Mouse (Mus musculus): ENCODE results near the gene Shf. TPM values are rescaled to one million over a fixed set of nuclear protein-coding genes. Genes with fewer than 3 reads are reported as not detected.
"Not testable (repeated sequence)": the region's sequence is repeated elsewhere in the genome, so short reads cannot be mapped to it uniquely, and the experiment has no call there.

Gene Shf
- polyA plus RNA-seq, 1 experiment from 2014 or later: 4.2 TPM

DNA sequence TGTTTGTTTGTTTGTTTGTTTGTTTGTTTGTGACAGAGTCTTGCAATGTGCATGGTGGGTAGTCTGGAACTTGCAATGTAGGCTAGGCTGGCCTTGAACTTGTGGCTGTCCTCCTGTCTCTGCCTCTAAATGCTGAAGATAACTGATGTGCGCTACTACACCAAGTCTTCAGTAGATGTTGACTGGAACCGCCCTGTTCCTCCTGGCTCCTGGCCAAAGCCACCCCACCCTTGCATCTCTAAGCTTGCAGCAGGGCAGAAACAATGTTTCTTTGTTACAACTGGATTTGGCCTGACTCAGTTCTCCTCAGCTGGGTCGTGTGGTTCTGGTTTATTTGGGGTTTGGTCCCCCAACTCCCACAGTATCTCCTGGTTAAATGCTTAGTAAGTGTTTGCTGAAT lies 34.8 kb downstream of the Shf start:
- Histone ChIP-seq H3K4me2 (replicated peaks) (no peak overlapping the region), H3K9me3 (no peaks in the 10 kb centered on the region), H3K4me3 (no peak overlapping the region), H3K27me3 (no peaks in the 10 kb centered on the region), H3K4me1 (no peaks in the 10 kb centered on the region), H3K27ac (no peak overlapping the region), H3K9ac (no peak overlapping the region), H3K36me3 (no peaks in the 10 kb centered on the region)
- no peak for ATAC-seq (ENCODE audit: low FRiP score, low read depth)
- 62% methylated on average over 3 of the region's 3 CpGs for WGBS

- no peak overlapping the region for H3K4me3 ChIP-seq
- H3K36me3 ChIP-seq: no peaks in the 10 kb centered on the region
- 88% methylated on average over 3 of the region's 3 CpGs for WGBS
- ATAC-seq (ENCODE audit: low FRiP score, low read depth): 0 out of 2 replicates have a peak, but pooled peaks have one; percentile 1
- no peaks in the 10 kb centered on the region for H3K4me1 ChIP-seq
- H3K27me3 ChIP-seq: no peaks in the 10 kb centered on the region
- no peak overlapping the region for H3K4me2 ChIP-seq (replicated peaks)
- H3K9me3 ChIP-seq: no peaks in the 10 kb centered on the region
- H3K27ac ChIP-seq: no peak overlapping the region
- H3K9ac ChIP-seq: no peak overlapping the region
These were observed 36.7 kb downstream of the Shf start for GRCm38 (mm10) chr2:122332222-122332621.

DNA sequence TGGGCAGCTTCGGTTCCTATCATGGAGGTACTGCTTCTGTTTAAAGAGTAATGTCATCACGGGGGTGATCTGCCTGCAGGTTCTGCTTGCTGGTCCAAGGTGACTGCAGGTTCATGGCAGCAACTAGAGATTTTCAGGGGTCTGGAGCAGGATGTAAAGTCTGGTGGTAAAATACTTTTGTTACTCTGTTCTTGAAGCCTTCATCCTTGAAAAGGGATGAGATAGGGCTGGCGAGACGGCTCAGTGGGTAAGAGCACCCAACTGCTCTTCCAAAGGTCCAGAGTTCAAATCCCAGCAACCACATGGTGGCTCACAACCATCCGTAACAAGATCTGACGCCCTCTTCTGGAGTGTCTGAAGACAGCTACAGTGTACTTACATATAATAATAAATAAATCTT lies 38.6 kb downstream of the Shf start:
- H3K9me3 ChIP-seq; H3K27ac ChIP-seq; H3K9ac ChIP-seq; ATAC-seq (ENCODE audit: low FRiP score, low read depth); H3K4me1 ChIP-seq; H3K4me3 ChIP-seq; H3K4me2 ChIP-seq (replicated peaks); H3K27me3 ChIP-seq; H3K36me3 ChIP-seq: not testable (repeated sequence)
- WGBS: 79% methylated on average over 6 of the region's 6 CpGs

DNA sequence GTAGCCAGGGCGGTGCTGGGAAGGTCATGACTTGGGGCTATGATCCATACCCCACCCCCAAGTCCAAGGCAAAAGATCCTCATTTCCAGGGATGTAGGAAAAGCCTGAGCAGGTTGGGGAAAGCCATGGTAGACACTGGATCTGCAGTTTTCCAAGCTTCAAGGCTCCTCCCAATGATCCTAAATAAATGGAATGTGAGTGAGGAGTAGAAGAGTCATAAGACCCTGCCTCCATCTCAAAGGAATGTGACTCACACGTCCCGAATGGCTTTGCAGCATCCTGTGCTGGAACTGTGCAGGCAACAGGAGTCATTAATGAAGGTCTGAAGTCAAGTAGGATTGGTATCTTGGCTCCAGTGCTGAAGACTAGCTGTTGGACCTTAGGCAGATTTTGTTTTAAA lies 41.0 kb downstream of the Shf start:
- 48% methylated on average over 3 of the region's 3 CpGs for WGBS
- Histone ChIP-seq H3K27ac (no peak overlapping the region), H3K9me3 (no peaks in the 10 kb centered on the region), H3K4me3 (no peak overlapping the region), H3K27me3 (no peaks in the 10 kb centered on the region), H3K4me1 (0 out of 2 replicates have a peak, but pooled peaks cover 5% of the 10 kb centered on the region), H3K9ac (no peak overlapping the region), H3K4me2 (replicated peaks) (no peak overlapping the region), H3K36me3 (no peaks in the 10 kb centered on the region)
- no peak for ATAC-seq (ENCODE audit: low FRiP score, low read depth)

DNA sequence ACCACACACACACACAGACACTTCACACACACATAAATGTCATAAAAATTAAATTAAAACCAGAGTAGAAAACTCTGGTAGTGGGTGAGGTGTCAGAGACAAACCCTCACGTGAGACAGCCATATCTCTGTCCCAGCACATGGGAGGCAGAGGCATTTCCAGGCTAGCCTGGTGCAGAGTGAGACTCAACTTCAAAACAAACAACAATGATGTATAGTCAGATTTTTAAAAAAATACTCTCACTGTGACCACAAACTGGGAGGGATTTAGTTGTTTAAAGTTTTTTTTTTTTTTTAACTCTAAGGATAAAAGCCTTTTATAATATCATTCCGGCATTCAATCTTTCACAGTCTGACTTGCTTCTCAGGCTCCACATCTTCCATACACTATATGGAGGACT lies 43.6 kb downstream of the Shf start:
- Histone ChIP-seq H3K27me3 (no peaks in the 10 kb centered on the region), H3K27ac (no peak overlapping the region), H3K4me1 (0 out of 2 replicates have a peak, but pooled peaks cover 5% of the 10 kb centered on the region), H3K9ac (no peak overlapping the region), H3K9me3 (no peaks in the 10 kb centered on the region), H3K4me3 (no peak overlapping the region), H3K4me2 (replicated peaks) (no peak overlapping the region), H3K36me3 (no peaks in the 10 kb centered on the region)
- no peak for ATAC-seq (ENCODE audit: low FRiP score, low read depth)
- 54% methylated on average over 2 of the region's 2 CpGs for WGBS

DNA sequence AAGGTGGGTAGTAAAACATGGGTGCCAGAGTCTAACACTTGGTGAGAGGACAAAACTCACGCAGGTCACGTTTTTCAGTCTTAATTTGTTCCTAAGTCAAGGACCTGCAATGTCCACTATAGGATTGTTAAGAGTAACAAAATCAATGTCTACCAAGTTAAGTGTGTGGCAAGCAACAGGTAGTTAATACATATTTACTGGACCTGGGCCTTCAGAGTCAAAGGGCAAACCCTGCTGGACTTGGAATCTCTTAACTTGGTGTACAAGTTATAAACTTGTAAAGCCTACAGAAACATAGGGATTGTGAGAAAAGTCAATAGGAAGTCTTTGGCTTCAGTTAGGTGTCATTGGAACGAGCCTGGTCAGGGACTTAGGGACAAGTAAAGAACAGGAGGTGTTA lies 44.4 kb downstream of the Shf start:
- WGBS: 79% methylated on average over 3 of the region's 3 CpGs
- Histone ChIP-seq H3K36me3 (no peaks in the 10 kb centered on the region), H3K9ac (no peak overlapping the region), H3K27me3 (no peaks in the 10 kb centered on the region), H3K27ac (no peak overlapping the region), H3K9me3 (no peaks in the 10 kb centered on the region), H3K4me1 (0 out of 2 replicates have a peak, but pooled peaks cover 5% of the 10 kb centered on the region), H3K4me3 (no peak overlapping the region), H3K4me2 (replicated peaks) (no peak overlapping the region)
- ATAC-seq (ENCODE audit: low FRiP score, low read depth): no peak

DNA sequence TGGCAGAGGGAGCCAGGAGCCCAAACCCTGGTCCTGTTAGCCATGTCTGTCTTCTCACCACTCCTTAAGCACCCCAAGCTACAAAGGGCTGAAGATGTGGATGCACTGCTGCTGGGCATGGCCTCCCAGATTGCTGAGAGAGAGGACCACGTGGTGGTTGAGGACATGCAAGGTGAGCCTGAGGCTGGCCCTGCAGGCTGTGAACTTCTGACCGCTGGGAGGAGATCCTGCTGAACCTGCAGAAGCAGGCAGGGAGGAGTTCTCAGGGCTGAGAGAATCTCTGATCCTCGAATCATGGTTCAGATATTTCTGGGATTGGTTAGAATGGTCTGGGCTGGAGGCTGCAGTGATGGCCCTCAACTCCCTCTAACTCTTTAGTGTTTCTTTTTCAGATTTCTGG lies 45.0 kb downstream of the Shf start:
- Histone ChIP-seq H3K9ac (no peak overlapping the region), H3K36me3 (no peaks in the 10 kb centered on the region), H3K4me1 (0 out of 2 replicates have a peak, but pooled peaks cover 5% of the 10 kb centered on the region), H3K27ac (no peak overlapping the region), H3K4me3 (no peak overlapping the region), H3K9me3 (no peaks in the 10 kb centered on the region), H3K4me2 (replicated peaks) (no peak overlapping the region), H3K27me3 (peaks cover 2% of the 10 kb centered on the region; the same call in 1 of the 2 replicates)
- WGBS: 51% methylated on average over 3 of the region's 3 CpGs
- ATAC-seq (ENCODE audit: low FRiP score, low read depth): no peak

DNA sequence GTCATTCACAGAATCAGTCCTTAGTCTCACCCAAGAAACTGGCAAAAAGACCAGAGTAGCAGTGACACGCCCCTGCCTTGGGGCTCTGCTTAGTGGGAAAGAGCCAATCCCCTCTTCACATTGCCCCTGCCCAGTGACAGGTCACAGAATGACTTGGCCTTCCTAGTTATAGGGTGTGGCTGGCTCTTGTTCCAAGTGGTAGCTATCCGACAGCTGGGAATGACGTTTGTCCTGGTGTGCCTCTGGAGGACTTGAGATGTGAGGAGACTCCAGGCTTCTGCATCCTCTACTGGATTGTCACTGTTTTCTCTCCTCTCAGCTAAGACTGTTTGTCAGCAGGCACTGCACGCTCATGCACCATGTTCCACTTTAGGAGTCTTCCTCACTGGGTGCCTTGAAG lies 51.6 kb downstream of the Shf start:
- H3K36me3 ChIP-seq: no peaks in the 10 kb centered on the region
- no peak overlapping the region for H3K27ac ChIP-seq
- WGBS: 63% methylated on average over 4 of the region's 4 CpGs
- peaks cover 11% of the 10 kb centered on the region; the same call in 1 of the 2 replicates for H3K4me1 ChIP-seq
- no peak overlapping the region for H3K9ac ChIP-seq
- H3K9me3 ChIP-seq: no peaks in the 10 kb centered on the region
- H3K4me2 ChIP-seq (replicated peaks): no peak overlapping the region
- no peak for ATAC-seq (ENCODE audit: low FRiP score, low read depth)
- no peak overlapping the region for H3K4me3 ChIP-seq
- H3K27me3 ChIP-seq: peaks cover 55% of the 10 kb centered on the region

DNA sequence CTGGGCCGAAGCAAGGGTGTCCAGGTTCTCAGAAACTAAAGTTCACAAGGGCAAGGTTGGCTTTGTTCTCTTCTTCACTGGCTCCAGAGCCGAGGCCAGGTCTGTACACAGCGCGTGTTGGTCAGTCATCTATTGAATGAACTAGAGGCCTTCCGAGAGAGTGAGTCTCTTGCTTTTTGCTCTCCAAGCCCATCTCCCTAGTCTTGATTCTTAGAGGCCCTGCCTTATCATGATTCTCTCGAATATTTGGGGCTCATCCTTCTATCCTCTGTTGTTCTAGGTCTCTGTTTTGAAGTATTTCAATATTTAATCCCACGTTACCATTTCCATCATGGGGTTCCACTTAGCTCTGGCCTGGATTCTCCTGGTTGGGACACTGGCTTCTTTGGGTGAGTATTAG lies 53.6 kb downstream of the Shf start, which contains the start of gene Duox1:
Gene Duox1, plus strand, starts transcription at position 301 of the 400 bp plus-strand sequence.
- peaks cover 75% of the 10 kb centered on the region for H3K27me3 ChIP-seq
- H3K4me3 ChIP-seq: no peak within 1 kb of the TSS
- peaks cover 11% of the 10 kb centered on the region; the same call in 1 of the 2 replicates for H3K4me1 ChIP-seq
- WGBS: 81% methylated on average over 7 of the region's 7 CpGs
- no peaks in the 10 kb centered on the region for H3K9me3 ChIP-seq
- no peaks in the 10 kb centered on the region for H3K36me3 ChIP-seq
- ATAC-seq (ENCODE audit: low FRiP score, low read depth): no peak
- no peak within 1 kb of the TSS for H3K4me2 ChIP-seq (replicated peaks)
- no peak within 1 kb of the TSS for H3K27ac ChIP-seq
- H3K9ac ChIP-seq: no peak within 1 kb of the TSS

- WGBS: 3% methylated on average over 24 of the region's 24 CpGs
- Histone ChIP-seq H3K9ac (0 out of 2 replicates have a peak within 1 kb of the TSS, but pooled peaks have one; percentile 19), H3K4me3 (peak within 1 kb of the TSS; percentile 35), H3K4me2 (replicated peaks) (peak within 1 kb of the TSS; percentile 57), H3K27ac (no peak within 1 kb of the TSS), H3K36me3 (no peaks in the 10 kb centered on the region), H3K9me3 (no peaks in the 10 kb centered on the region), H3K4me1 (peaks cover 11% of the 10 kb centered on the region; the same call in 1 of the 2 replicates), H3K27me3 (peaks cover 86% of the 10 kb centered on the region)
- ATAC-seq (ENCODE audit: low FRiP score, low read depth): 0 out of 2 replicates have a peak, but pooled peaks have one; percentile 7
These were observed 55.4 kb downstream of the Shf start, which contains the start of gene Duoxa1 for GRCm38 (mm10) chr2:122313536-122313935. Duoxa1 (minus strand) TSS chr2:122313730.

DNA sequence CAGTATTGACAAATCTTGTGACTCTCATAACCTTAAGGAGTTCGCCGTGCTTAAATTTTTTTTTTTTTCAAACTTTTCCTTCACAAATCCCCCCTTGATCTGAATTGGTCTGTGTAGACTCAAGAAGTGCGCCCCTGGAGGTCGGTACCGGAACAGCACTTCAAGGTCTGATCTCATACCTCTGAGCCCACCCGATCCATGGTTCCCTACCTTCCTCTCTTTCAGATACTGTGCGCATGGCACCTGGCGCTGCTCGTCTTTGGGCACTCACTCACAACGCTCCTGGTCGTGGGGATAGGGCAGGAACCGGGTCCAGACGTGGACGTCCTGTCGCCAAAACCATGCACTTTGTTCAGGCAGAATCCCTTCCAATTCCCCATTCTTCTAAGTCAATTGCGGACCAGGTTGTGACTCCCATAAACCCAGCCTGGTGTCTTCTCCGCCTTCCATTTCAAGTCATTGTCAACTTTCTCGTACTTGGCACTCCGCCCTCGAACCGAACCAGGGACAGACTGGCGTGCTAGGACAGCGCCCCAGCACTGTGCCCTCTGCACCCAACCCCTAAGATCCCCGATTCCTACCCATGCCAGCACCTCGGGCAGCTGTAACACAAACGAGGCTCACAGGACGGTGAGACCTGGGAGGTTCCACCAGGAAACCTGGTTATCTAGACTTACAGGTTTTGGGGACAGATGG lies 56.1 kb downstream of the Shf start:
- peaks cover 11% of the 10 kb centered on the region; the same call in 1 of the 2 replicates for H3K4me1 ChIP-seq
- peak overlapping the region; percentile 35 for H3K4me3 ChIP-seq
- 0 out of 2 replicates have a peak, but pooled peaks have one; percentile 36 for ATAC-seq (ENCODE audit: low FRiP score, low read depth)
- no peaks in the 10 kb centered on the region for H3K9me3 ChIP-seq
- 3% methylated on average over 27 of the region's 27 CpGs for WGBS
- H3K27me3 ChIP-seq: peaks cover 82% of the 10 kb centered on the region
- no peak overlapping the region for H3K9ac ChIP-seq
- H3K36me3 ChIP-seq: no peaks in the 10 kb centered on the region
- H3K27ac ChIP-seq: no peak overlapping the region
- peak overlapping the region; percentile 57 for H3K4me2 ChIP-seq (replicated peaks)

DNA sequence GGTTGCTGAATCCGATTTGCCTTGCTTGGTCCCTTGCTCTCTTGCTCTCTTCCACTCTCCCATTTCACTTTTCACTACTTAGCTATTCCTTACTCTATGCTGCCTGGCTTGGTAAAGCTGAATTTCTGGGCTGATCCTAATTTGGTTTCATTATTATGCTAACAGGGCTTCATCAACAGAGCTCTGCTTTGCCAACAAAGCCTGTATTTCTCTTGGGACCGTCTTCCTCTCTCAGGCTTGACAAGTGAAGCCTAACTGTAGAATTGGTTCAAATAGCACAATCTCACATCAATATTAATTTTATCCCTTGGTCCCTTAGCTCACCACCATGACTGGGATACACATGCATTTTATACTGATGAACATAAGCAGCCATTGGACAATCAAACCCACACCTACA lies 57.4 kb downstream of the Shf start:
- WGBS: 67% methylated on average over 2 of the region's 2 CpGs

More for the DNA sequence above, 57.4 kb downstream of the Shf start:
- H3K4me3 ChIP-seq: no peak overlapping the region
- peaks cover 11% of the 10 kb centered on the region; the same call in 1 of the 2 replicates for H3K4me1 ChIP-seq
- peaks cover 86% of the 10 kb centered on the region for H3K27me3 ChIP-seq
- H3K36me3 ChIP-seq: no peaks in the 10 kb centered on the region
- H3K9me3 ChIP-seq: no peaks in the 10 kb centered on the region
- no peak for ATAC-seq (ENCODE audit: low FRiP score, low read depth)
- no peak overlapping the region for H3K27ac ChIP-seq
- no peak overlapping the region for H3K9ac ChIP-seq
- H3K4me2 ChIP-seq (replicated peaks): no peak overlapping the region

Measured in limb, embryonic 13.5 days (tissue).